Mouse (Mus musculus): ENCODE measurements at regions not wholly inside any gene's neighbourhood (a gene's known extent, or its start where the extent isn't known, plus 50 kb on each side); places are given as distances from the start of the nearest gene placed in this dataset.

DNA sequence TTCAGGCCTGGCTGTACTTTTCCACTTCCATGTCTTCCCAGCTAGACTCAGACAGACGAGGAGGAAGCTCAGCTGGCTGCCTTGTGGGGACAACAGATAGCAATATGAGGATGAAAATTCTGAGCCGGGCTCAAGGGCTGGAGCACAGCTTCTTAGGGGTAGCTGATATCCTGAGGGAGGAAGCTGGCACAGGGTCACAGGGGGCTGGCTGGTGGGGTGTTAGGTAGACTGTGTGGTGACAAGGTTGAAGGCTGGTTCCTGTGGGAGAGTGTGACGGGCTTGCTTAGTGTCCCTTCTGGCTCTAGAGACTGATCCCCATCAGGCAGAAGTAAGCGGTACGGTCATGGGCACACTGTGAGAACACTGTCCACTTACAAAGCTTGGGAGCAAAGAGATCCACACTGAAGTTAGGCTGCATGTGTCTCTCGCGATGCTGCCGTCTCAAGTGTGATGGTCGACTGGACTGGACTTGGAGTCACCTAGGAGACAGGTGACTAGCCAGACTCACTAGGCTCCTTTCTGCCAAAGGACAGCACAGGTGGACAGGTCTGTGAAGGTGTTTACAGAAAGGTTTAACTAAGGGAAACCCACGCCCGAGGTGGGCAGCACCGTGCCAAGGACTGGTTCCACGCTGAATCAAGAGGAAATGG, 111.1 kb upstream of the S1pr3 start:
- no peak for DNase-seq (ENCODE audit: low read depth, low spot score)

DNA sequence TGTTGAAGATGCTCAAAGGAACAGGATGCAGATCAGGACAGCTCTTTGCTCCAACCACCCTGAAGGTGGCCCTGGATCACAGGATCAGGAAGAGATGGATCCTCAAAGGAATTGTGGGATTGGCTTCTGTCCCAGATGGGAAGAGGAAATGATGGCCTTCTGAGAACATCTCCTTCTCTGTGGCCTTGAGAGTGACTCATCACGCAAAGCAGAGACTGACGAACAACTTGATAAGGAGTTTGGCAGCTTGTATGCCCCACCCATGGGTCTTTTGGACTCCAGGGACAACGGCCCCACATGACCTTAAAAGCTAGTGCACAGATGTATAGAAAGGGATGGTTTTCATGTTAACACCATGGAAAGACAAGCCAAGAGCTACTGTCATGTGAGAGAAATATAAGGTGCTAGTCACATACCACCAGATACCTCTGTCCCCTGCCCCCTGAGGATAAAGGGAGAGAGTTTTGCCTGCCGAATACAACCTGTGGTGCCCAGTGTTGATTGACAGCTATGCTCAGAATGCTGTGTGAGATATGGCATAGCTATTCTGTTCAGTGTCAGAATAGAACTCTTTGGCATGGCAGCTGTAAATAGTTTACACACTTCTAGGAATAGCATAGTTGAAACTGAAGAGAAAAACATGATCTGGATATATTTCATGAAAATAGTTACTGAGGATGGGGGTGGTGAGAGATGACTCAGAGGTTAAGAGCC, 109.2 kb upstream of the S1pr3 start:
- DNase-seq (ENCODE audit: low read depth, low spot score), result no peak

DNA sequence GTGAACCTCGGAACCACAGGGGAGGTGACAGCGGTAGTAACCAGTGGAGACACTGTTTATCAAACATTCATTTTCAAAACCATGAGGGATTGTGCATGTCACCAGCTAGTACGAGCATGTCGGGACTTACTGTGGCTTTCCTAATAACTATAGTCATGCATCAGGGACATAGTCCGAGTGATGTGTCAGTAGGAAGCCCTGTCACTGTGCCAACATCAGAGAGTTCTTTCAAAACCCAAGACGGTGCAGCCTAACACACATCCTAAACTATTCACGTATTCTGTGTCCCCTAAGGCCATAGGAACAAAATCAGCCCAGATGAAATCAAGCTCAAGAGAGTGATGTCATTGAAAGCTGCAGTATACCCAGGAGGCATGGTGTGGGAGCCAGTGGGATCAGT, 107.0 kb upstream of the S1pr3 start:
- no peak for DNase-seq (ENCODE audit: low read depth, low spot score)

GRCm38 (mm10) chr13:51303112-51303511, 105.3 kb upstream of the S1pr3 start:
- DNase-seq (ENCODE audit: low read depth, low spot score), result no peak

GRCm38 (mm10) chr13:51304631-51305030, 103.8 kb upstream of the S1pr3 start:
- no peak for DNase-seq (ENCODE audit: low read depth, low spot score)

DNA sequence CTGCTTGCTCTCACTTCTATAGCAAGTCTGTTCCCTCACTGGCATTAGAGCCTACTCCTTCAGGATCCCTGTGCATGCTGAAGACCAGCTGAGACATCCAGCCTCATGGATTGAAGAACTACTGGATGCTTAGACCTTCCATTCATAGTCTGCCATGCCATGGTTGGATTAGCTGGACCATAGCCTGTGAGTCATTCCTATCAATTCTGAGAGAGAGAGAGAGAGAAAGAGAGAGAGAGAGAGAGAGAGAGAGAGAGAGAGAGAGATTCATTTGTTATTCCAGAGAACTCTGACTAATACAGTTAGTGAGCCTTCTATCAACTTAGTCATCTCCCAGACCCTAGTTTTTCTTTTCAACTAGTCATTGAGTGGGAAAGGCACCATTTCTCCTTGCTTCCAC, 99.0 kb upstream of the S1pr3 start:
- no peak for DNase-seq (ENCODE audit: low read depth, low spot score)

DNA sequence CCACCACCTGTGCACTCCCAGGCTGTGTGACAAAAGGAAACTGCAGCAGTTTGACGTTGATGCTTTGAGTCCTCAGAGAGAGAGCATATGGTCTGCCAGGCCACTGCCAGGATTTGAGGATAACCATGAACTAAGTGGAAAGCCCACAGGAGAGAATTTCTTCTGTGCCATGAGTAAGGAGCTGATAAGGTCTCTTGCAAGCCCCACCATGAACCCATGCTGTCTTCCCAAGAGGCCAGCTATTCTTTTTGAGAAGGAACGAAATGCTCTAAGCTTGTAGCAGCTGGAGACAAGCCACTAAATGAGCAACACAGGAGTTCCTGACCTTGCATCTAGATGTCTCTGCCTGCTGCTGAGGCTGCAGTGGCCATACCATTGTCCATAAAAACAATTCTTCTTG, 98.4 kb upstream of the S1pr3 start:
- DNase-seq (ENCODE audit: low read depth, low spot score), result no peak

DNA sequence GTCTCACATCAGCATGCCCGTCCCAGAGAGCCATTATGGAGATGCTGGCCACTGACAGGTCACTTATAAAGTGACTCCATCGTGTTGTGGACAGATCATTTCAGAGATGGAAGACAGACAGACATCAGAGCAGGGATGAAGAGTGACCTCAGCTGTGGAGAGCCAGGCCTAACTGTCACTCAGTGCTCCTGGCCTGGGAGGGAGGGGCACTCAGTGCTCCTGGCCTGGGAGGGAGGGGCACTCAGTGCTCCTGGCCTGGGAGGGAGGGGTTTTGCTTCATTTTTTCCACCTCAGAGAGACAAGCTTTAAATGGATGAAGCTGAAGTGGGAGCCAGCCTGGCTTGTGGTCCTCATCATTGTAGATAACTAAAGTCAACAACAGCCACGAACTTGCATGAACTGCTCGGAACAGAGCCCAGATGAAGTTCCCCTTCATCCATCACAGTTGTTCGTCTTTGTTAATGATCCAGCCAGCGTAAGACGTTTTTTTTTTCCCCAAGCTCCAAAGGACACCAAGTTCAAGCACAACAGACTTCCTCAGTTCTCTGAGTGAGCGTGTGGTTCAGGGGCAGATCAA, 96.7 kb upstream of the S1pr3 start:
- no peak for DNase-seq (ENCODE audit: low read depth, low spot score)

- no peak for DNase-seq (ENCODE audit: low read depth, low spot score)
These were observed 95.1 kb upstream of the S1pr3 start for GRCm38 (mm10) chr13:51313129-51313850.

DNA sequence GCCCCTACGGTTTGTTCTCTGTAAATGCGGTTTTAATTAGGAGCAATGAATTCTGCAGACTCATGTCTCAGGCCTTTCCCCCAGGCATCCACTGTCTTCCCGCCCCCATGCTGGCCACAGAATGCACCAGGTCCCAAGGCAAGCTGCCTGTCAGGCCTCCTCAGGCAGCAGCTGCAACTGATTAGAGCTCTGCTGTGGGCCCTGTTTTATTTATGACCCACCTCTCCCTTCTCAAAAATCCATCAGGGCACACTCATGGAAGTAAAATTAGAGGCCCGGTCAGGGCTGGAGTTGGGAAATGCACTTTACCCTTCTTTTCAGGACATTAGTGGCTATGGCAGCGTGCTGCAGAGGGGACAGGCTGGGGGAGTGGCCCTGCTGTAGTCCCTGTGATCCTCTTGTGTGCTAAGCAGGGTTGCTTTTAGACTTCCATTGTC, 93.9 kb upstream of the S1pr3 start:
- no peak for DNase-seq (ENCODE audit: low read depth, low spot score)

DNA sequence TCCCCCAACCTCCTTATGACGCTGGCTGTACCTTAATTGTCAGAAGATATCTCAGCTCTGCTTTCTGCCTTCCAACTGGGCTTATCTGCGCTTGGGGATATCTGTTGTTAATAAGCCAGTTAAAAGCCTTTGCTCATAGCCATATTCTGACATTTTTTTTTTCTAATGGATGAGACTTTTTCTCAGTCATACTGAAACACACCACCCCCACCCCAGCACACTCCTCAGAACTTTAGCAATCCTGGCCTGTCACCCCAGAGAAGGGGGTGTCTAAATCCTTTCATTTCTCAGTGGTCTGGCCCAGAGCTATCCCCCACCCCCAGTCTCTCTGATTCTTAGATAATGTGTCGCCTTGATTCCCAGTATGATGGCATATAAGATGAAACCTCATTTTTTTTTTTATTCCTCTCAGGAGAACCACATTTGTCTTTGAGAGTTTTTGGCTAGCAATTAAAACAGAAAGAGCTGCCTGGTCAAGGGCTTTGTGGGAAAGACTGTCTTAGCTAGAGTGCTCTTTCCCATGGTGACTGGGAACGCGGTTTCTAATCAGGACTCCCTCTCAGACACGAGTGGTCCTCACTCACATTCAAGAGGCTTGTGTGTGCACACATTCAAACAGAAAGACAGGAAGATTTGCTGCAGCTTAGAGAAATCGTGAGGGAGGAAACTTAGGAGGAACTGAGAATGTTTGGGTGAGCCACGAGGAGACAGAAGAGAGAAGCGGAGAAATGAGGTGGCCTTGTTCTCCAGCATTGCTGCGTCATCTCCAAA, 93.2 kb upstream of the S1pr3 start:
- DNase-seq (ENCODE audit: low read depth, low spot score), result no peak

- no peak for DNase-seq (ENCODE audit: low read depth, low spot score)
These were observed 92.7 kb upstream of the S1pr3 start for GRCm38 (mm10) chr13:51315779-51316041.

DNA sequence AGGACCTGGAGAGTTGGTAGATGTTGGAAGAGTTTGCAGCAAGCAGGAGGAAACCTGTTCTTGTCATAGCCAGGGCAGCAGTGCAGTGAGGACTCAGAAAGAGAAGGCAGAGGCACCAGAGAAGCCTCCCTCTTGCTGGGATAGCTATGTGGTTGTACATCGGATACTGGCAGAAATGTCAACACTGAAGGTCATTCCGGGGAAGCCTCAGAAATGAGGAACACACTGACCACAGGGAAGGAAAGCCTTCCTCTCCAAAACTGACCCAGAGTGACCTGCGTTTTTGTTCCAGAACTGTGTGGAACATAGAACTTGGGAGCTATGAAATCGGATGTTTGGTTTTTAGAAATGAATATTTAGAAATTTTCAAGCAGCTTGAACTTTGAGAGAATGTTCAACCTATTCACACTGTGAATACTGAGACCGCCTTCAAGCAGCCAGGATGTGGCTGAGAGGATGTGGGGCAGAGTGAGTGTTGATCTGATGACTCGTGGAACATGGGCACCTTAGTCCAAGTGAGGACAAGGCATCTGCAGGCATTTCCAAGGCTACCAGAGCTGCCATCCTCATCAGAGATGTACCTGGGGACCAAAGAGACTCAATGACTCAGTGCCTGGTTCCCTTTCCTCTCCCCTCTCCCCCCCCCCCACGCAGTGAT, 85.3 kb upstream of the S1pr3 start:
- no peak for DNase-seq (ENCODE audit: low read depth, low spot score)

GRCm38 (mm10) chr13:51324714-51325113, 83.7 kb upstream of the S1pr3 start:
- DNase-seq (ENCODE audit: low read depth, low spot score), result no peak

DNA sequence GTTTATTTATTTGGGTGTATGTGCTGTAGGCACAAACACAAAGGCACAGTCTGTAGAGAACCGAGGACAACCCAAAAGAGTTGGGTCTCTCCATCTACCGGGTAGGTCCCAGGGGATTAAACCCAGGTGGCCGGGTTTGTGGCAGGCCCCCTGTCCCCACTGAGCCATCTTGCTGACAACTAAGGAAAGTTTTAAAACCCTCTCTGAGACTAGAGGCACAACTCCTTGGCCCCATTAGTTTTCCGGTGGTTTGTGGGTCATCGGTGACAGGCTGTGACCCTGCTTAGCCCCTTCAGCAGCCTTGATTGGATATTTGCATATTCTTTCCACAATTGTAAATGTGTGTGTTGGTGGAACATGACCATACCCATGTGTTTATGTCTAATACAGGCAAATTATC, 83.1 kb upstream of the S1pr3 start:
- DNase-seq (ENCODE audit: low read depth, low spot score), result no peak

DNA sequence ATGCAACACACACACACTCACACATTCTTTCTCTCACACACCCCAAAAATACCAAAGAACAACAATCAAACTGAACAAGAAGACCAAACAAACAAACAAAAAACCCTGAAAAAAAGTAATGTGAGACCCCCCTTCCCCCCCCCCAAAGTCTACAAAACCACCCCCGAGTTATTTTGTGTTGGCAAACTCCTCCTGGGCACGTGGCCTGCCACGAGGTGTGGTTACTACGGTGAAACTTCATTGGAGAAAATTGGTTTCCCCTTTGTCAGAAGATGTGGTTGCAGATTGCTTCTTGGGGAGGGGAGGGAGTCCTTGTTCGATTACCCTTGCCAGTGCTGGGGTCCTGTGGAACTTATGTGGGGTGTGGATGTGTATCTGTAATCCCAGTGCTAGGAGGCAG, 82.3 kb upstream of the S1pr3 start:
- DNase-seq (ENCODE audit: low read depth, low spot score), result no peak

DNA sequence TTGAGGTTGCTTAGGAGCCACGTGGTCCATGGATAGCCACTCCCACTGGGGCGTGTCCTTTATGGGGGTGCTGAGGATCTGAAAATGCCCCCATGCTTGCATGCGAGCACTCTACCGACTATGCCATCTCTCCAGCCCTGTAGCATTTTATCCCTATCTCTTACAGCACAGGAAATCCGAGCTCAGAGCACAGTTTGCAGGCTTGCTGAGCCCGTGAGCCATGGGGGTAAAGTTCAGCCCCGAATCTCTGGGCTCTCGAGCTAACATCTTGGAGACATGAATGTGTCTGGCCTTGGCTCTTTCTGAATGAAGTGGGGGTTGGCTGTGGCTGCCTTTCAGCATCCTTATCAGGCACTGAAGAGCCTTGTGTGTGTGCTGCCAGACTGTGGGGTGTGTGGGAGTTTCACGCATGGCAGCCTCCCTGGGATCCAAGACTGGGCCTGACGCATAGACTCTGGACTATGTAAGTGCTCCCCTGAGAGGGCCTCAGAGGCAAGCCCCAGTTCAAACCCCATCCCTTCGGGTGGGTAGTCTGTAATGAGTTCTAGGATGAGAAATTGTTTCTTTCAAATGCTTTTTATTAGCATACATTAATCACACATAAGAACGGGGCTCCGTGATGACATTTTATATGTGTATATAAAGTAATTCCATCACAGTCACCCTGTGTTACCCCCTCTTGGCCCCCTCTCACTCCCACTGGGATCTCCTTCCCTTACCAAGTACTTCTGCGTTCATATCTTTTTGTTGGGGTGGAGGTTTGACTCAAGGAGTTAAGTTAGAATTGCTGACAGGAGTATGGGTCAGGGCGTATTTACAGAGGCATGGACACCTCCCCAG, 80.1 kb upstream of the S1pr3 start:
- DNase-seq (ENCODE audit: low read depth, low spot score), result no peak

- no peak for DNase-seq (ENCODE audit: low read depth, low spot score)
These were observed 79.5 kb upstream of the S1pr3 start for GRCm38 (mm10) chr13:51328971-51329346.

DNA sequence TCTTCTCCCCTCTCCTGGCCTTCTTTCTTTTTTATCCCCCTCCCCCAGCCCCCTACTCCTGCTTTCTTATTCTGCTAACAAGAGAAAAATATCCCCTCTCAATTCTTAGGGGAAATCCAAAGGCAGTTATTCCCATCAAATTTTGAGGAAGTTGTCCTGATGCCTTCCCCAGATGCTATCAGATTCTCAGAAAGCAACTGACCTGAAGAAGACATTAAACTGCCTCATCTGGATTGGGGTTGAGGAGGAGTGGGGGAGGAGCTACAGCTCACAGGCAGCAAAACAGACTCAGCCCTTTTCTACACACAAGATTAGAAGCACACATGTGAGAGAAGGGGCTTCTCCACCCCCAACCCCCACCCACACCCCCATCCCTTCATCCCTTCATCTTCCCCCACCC, 78.7 kb upstream of the S1pr3 start:
- no peak for DNase-seq (ENCODE audit: low read depth, low spot score)

- no peak for DNase-seq (ENCODE audit: low read depth, low spot score)
These were observed 76.2 kb upstream of the S1pr3 start for GRCm38 (mm10) chr13:51332271-51332670.

DNA sequence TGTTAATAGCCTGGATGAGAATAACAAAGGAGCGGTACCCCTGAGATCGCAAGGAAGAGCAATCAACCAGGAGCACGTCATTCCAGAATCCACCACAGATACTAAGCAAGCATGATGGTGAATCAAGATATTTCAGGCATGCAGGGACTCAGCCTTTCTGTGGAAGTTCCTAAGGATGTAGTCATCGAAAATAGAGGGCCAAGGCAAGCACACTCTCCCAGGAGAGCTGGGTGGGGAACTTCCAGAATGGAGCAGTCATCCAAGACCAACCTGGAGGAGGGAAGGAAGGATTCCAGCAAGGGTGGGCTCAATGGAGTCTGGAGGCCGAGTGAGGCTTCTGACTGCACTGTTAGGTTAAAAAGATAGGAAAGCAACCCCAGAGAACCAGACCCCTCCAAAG, 75.0 kb upstream of the S1pr3 start:
- no peak for DNase-seq (ENCODE audit: low read depth, low spot score)

Data from retina, adult 2 months (tissue).